15 mouse cellular contexts compared by ENCODE assay signal in the genomic region with DNA sequence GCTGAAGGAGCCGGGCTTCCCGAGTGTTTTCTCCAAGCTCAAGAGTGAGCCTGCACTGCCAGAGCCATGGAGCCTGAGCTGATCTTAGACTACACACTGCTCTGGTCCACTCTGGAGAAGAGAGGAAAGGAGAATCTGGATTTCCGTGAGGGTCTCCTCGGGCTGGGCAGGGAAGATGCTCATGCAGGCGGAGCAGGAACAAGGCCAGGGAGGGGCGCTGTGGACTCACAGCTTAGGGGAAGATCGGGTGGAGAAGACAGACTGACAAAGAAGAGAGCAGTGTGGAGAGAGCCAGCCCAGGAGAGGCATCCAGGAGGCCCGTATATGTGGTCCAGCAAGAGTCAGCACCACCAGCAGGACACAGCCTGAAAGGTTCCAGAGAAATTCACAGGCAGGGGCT. TPM values are rescaled to one million over a fixed set of nuclear protein-coding genes. Genes with fewer than 3 reads are reported as not detected.
DNase-seq lines count a peak whose midpoint lies in the region; ATAC-seq and TF ChIP-seq lines count a peak whose summit lies in the region.
"Had no signal": no experiment of that assay in that cellular context is flagged by ENCODE, and none has a peak within 500 bp of the region (broad histone marks: within the 10 kb centered on the region; RNA-seq: fewer than 3 reads in every experiment).

No protein-coding gene starts in this region.

- DNase-seq in heart, postnatal 4 days: peak; percentile 12
- peak; percentile 26 for DNase-seq in left cerebral cortex, postnatal 4 days
- DNase-seq in left cerebral cortex, postnatal 25 days (ENCODE audit: low spot score in 2 of 2): no peak
- peak; percentile 3 for DNase-seq in R1 (ENCODE audit: low read depth, low spot score)
- DNase-seq in heart, adult 11 months: no peak
- DNase-seq: cerebellum, adult 9-10 months; kidney, adult 9 months; thymus, adult 2 months had no signal

- no peak overlapping the region for H3K4me2 ChIP-seq in heart, embryonic 12.5 days
- H3K4me2 ChIP-seq: hindbrain, embryonic 12.5 days; limb, embryonic 13.5 days had no signal

- H3K36me3 ChIP-seq in heart, embryonic 12.5 days: no peaks in the 10 kb centered on the region
- H3K36me3 ChIP-seq in ES-Bruce4 (ENCODE audit: control insufficient read depth, insufficient read depth, low read length, poor library complexity, severe bottlenecking): no peaks in the 10 kb centered on the region
- H3K36me3 ChIP-seq: heart, embryonic 10.5 days; hindbrain, embryonic 12.5 days; limb, embryonic 13.5 days had no signal

- intact Hi-C loops in left cerebral cortex, postnatal 4 days (cut with DNase I): no loop called here
- intact Hi-C loops in left cerebral cortex, postnatal 25 days (cut with DNase I): loop anchor here (2.0 to 5.0 kb wide), 2 partner anchors 74 to 248 kb away; partner anchors contain the start of gene Sorcs2

- TF ChIP-seq POLR2A in ES-Bruce4 (IDR thresholded peaks at IDR 0.05; ENCODE audit: insufficient read depth, low read length): no peak

- no peak for ATAC-seq in heart, embryonic 12.5 days (ENCODE audit: insufficient number of reproducible peaks, low FRiP score)

- peaks cover 13% of the 10 kb centered on the region for H3K4me1 ChIP-seq in heart, embryonic 12.5 days (replicated peaks)
- no peaks in the 10 kb centered on the region for H3K4me1 ChIP-seq in ES-Bruce4 (ENCODE audit: control insufficient read depth, insufficient read depth, low read length)

- no peak overlapping the region for H3K27ac ChIP-seq in heart, embryonic 12.5 days (ENCODE audit: poor library complexity, severe bottlenecking)
- no peak overlapping the region for H3K27ac ChIP-seq in ES-Bruce4 (ENCODE audit: insufficient read depth, low read length)
- H3K27ac ChIP-seq: heart, embryonic 10.5 days; hindbrain, embryonic 12.5 days; limb, embryonic 13.5 days had no signal

- 56% methylated on average over 8 of the region's 8 CpGs for WGBS in heart, embryonic 12.5 days

- H3K27me3 ChIP-seq in heart, embryonic 12.5 days (replicated peaks): peaks cover 3% of the 10 kb centered on the region; the same call in 1 of the 2 replicates
- H3K27me3 ChIP-seq in ES-Bruce4 (ENCODE audit: control insufficient read depth, insufficient read depth, low read length, poor library complexity, severe bottlenecking): no peaks in the 10 kb centered on the region
- H3K27me3 ChIP-seq: limb, embryonic 13.5 days had no signal

- peak; percentile 23 for TF ChIP-seq CTCF in ES-Bruce4 (IDR thresholded peaks at IDR 0.05; ENCODE audit: low read depth, low read length)

- H3K9ac ChIP-seq in heart, embryonic 12.5 days: no peak overlapping the region
- no peak overlapping the region for H3K9ac ChIP-seq in ES-Bruce4 (ENCODE audit: low read depth, poor library complexity, severe bottlenecking)
- H3K9ac ChIP-seq: hindbrain, embryonic 12.5 days; limb, embryonic 13.5 days had no signal

- no peak for TF ChIP-seq EP300 in ES-Bruce4 (IDR thresholded peaks at IDR 0.05; ENCODE audit: insufficient read depth, low read depth, low read length)

- no peak overlapping the region for H3K4me3 ChIP-seq in heart, embryonic 12.5 days
- H3K4me3 ChIP-seq in ES-Bruce4 (ENCODE audit: low read depth, low read length): no peak overlapping the region
- H3K4me3 ChIP-seq: heart, embryonic 10.5 days; hindbrain, embryonic 12.5 days; limb, embryonic 13.5 days had no signal

- no peaks in the 10 kb centered on the region for H3K9me3 ChIP-seq in heart, embryonic 12.5 days (replicated peaks)
- H3K9me3 ChIP-seq in ES-Bruce4 (replicated peaks; ENCODE audit: control insufficient read depth, insufficient read depth, low read length, poor library complexity, severe bottlenecking): no peaks in the 10 kb centered on the region
- H3K9me3 ChIP-seq: heart, embryonic 10.5 days; hindbrain, embryonic 12.5 days; limb, embryonic 13.5 days had no signal

RNA-seq across cellular contexts. Expression of gene Psapl1, which starts 54.7 kb away (rescaled TPM):
- total RNA-seq in heart, postnatal 4 days (2021): not detected
- polyA plus RNA-seq in heart, embryonic 12.5 days (2016; fragmentation: Nextera tagmentation; extraction: Ambion mirVana): 0.12 TPM in 1 of 2 replicates, not detected in the other
- total RNA-seq in left cerebral cortex, postnatal 4 days (2021): not detected
- not detected for total RNA-seq in left cerebral cortex, postnatal 25 days (2021)
- polyA plus RNA-seq in ES-Bruce4 (2011; ENCODE audit: insufficient read depth, insufficient read length, low read depth, missing spikeins): not detected in 2 replicates
- total RNA-seq: adrenal gland, adult 18-20 months; layer of hippocampus, postnatal 14 days had no signal

Comparison
In these comparisons a context has a peak if more than half of its experiments do, and no peak if none do; other contexts are left out.
1. DNase-seq: peak in heart, postnatal 4 days (single experiment), left cerebral cortex, postnatal 4 days (single experiment) and R1 (single experiment); none in left cerebral cortex, postnatal 25 days (0 of 2) and heart, adult 11 months (single experiment).